Mouse (Mus musculus) megakaryocyte, embryonic 14.5 days (primary cell): ENCODE results near the gene Cdc42.

ENCODE experiments used
- FLI1 ChIP-seq: IDR thresholded peaks from 2 replicates; pipeline ENCODE4 v1.6.1; 2012; ENCODE audit warnings: low read length, inconsistent platforms, mixed read lengths
- GATA1 ChIP-seq: IDR thresholded peaks from 3 replicates; pipeline ENCODE4 v1.6.1; 2012; ENCODE audit warnings: mixed read lengths, low read length, inconsistent platforms, borderline replicate concordance

- TF ChIP-seq GATA1 (no peak), FLI1 (no peak)
These were observed 63.0 kb downstream of the Cdc42 start for GRCm38 (mm10) chr4:137294474-137294873.
